Mouse (Mus musculus) lung, postnatal 0 days (tissue): Measurements from ENCODE around the gene Suv39h1.

Source experiments
- CTCF ChIP-seq: IDR thresholded peaks from 2 replicates; pipeline ENCODE4 v1.5.1; 2016; ENCODE audit warnings: antibody characterized with exemption, mild to moderate bottlenecking
- EP300 ChIP-seq: IDR thresholded peaks from 2 replicates; pipeline ENCODE4 v1.6.1; 2016; ENCODE audit warnings: antibody characterized with exemption, mild to moderate bottlenecking, control low read depth

GRCm38 (mm10) chrX:8101017-8101416, 26.5 kb upstream of the Suv39h1 start:
- TF ChIP-seq EP300, result no peak
- peak; percentile 41 for TF ChIP-seq CTCF
